Mouse (Mus musculus): Measurements from ENCODE around the gene Chmp6. TPM values are rescaled to one million over a fixed set of nuclear protein-coding genes. Genes with fewer than 3 reads are reported as not detected.

Gene Chmp6
- total and polyA plus RNA-seq, 3 experiments: 8.4 to 53.1 (median 28.5) TPM

DNA sequence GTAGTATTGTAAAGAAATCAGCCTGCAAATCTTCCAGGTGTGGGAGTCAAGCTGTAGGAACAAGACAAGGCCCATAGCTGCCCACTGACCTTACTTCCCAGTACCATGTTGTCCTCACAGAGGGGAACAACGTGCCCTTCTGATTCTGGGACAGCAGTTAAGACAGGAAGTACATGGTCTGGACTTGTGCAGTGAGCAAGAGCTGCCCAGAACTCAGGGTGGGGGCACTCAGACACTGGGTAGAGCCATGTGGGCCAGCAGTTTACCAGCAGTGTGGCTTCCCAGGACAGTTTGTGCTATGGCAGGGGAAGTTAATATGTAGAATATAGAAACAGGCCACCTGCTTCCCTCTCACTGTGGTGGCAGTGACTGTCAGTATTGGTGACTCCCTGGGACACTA is 38.4 kb upstream of the Chmp6 start:
- Histone ChIP-seq H3K27me3 (ENCODE audit: insufficient read depth, low read length) (no peaks in the 10 kb centered on the region), H3K4me1 (ENCODE audit: insufficient read depth, low read depth, low read length) (no peaks in the 10 kb centered on the region), H3K36me3 (replicated peaks) (peaks cover 100% of the 10 kb centered on the region), H3K9me3 (replicated peaks) (no peaks in the 10 kb centered on the region), H3K4me3 (ENCODE audit: low read depth, low read length) (no peak overlapping the region)
- TF ChIP-seq GATA1 (IDR thresholded peaks at IDR 0.05; ENCODE audit: borderline replicate concordance, low read length) (no peak), TAL1 (conservative IDR thresholded peaks at IDR 0.05; ENCODE audit: low read depth, low read length) (no peak), GATA2 (IDR thresholded peaks at IDR 0.05; ENCODE audit: borderline replicate concordance, low read depth, low read length) (no peak), CTCF (IDR thresholded peaks at IDR 0.05; ENCODE audit: low read depth, low read length) (no peak), POLR2AphosphoS5 (IDR thresholded peaks at IDR 0.05; ENCODE audit: insufficient replicate concordance, low read depth, low read length) (no peak)
- DNase-seq (ENCODE audit: low spot score): no peak
- no peak for ATAC-seq (ENCODE audit: extremely low read depth, insufficient number of reproducible peaks, low FRiP score, poor library complexity, severe bottlenecking)

DNA sequence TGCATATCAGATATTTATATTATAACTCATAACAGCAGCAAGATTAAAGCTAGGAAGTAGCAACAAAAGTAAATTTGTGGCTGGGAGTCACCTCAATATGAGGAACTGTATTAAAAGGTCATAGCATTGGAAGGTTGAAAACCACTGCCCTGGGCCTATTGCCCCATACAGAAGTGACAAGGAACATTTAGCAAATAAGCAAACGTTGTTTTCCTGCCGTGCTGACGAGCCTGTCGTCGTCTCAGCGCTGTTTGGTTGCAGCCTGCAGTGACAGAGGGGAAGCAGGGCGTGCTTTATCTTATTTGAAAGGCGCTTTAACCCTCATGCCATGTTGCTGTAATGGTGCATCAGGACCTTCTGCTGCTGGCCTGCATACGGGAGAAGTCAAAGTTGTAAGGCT is 37.6 kb upstream of the Chmp6 start:
- H3K9me3 ChIP-seq (replicated peaks): no peaks in the 10 kb centered on the region
- no peak overlapping the region for H3K4me3 ChIP-seq (ENCODE audit: low read depth, low read length)
- H3K36me3 ChIP-seq (replicated peaks): peaks cover 100% of the 10 kb centered on the region
- no peaks in the 10 kb centered on the region for H3K4me1 ChIP-seq (ENCODE audit: insufficient read depth, low read depth, low read length)
- no peak for TF ChIP-seq POLR2AphosphoS5 (IDR thresholded peaks at IDR 0.05; ENCODE audit: insufficient replicate concordance, low read depth, low read length)
- no peak for TF ChIP-seq TAL1 (conservative IDR thresholded peaks at IDR 0.05; ENCODE audit: low read depth, low read length)
- TF ChIP-seq GATA1 (IDR thresholded peaks at IDR 0.05; ENCODE audit: borderline replicate concordance, low read length): no peak
- no peak for TF ChIP-seq CTCF (IDR thresholded peaks at IDR 0.05; ENCODE audit: low read depth, low read length)
- no peak for TF ChIP-seq GATA2 (IDR thresholded peaks at IDR 0.05; ENCODE audit: borderline replicate concordance, low read depth, low read length)
- H3K27me3 ChIP-seq (ENCODE audit: insufficient read depth, low read length): no peaks in the 10 kb centered on the region
- ATAC-seq (ENCODE audit: extremely low read depth, insufficient number of reproducible peaks, low FRiP score, poor library complexity, severe bottlenecking): no peak
- DNase-seq (ENCODE audit: low spot score): no peak

DNA sequence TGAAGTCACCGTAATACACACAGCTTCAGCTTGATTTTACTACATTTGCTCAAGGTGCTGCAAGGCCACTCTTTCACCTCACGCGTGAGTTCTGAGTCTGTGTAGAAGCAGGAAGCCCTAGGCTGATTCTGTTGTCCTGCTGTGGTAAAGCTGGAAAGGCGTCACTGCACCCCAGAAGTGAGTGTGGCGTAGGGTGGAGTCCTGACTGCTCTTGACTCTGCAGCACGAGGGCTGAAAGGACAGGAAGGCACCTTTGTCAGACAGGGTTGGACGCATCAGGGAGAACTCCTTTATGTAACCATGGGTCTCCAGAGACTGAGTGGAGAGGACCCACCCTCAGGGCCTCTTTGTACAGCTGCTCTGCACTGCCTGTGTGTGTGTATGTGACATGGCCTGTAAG is 36.1 kb upstream of the Chmp6 start:
- Histone ChIP-seq H3K4me3 (ENCODE audit: low read depth, low read length) (no peak overlapping the region), H3K9me3 (replicated peaks) (no peaks in the 10 kb centered on the region), H3K27me3 (ENCODE audit: insufficient read depth, low read length) (no peaks in the 10 kb centered on the region), H3K4me1 (ENCODE audit: insufficient read depth, low read depth, low read length) (0 out of 2 replicates have a peak, but pooled peaks cover 3% of the 10 kb centered on the region), H3K36me3 (replicated peaks) (peaks cover 92% of the 10 kb centered on the region)
- ATAC-seq (ENCODE audit: extremely low read depth, insufficient number of reproducible peaks, low FRiP score, poor library complexity, severe bottlenecking): no peak
- no peak for TF ChIP-seq GATA2 (IDR thresholded peaks at IDR 0.05; ENCODE audit: borderline replicate concordance, low read depth, low read length)
- TF ChIP-seq CTCF (IDR thresholded peaks at IDR 0.05; ENCODE audit: low read depth, low read length): no peak
- no peak for TF ChIP-seq TAL1 (conservative IDR thresholded peaks at IDR 0.05; ENCODE audit: low read depth, low read length)
- TF ChIP-seq POLR2AphosphoS5 (IDR thresholded peaks at IDR 0.05; ENCODE audit: insufficient replicate concordance, low read depth, low read length): no peak
- TF ChIP-seq GATA1 (IDR thresholded peaks at IDR 0.05; ENCODE audit: borderline replicate concordance, low read length): no peak
- DNase-seq (ENCODE audit: low spot score): no peak

DNA sequence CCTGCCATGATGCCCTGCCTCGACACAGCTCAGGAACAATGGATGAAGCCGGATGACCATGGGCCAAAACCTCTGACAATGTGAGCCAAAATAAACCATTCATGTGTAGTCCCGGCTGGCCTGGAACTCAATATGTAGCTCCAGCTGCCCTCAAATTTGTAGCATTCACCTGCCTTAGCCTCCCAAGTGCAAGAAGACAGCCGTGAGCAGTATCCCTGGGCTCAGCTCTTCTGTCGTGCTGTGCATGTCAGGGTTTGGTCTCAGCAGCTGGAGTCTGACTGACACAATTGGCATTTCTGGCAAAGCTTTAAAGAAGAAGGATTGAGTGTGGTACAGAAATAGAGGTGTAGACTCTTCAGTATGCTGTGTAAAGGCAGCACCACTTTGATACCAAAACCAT is 33.7 kb upstream of the Chmp6 start:
- Histone ChIP-seq H3K36me3 (replicated peaks) (peaks cover 91% of the 10 kb centered on the region), H3K9me3 (replicated peaks) (no peaks in the 10 kb centered on the region), H3K4me1 (ENCODE audit: insufficient read depth, low read depth, low read length) (0 out of 2 replicates have a peak, but pooled peaks cover 3% of the 10 kb centered on the region), H3K4me3 (ENCODE audit: low read depth, low read length) (no peak overlapping the region), H3K27me3 (ENCODE audit: insufficient read depth, low read length) (no peaks in the 10 kb centered on the region)
- no peak for DNase-seq (ENCODE audit: low spot score)
- TF ChIP-seq POLR2AphosphoS5 (IDR thresholded peaks at IDR 0.05; ENCODE audit: insufficient replicate concordance, low read depth, low read length) (no peak), CTCF (IDR thresholded peaks at IDR 0.05; ENCODE audit: low read depth, low read length) (no peak), TAL1 (conservative IDR thresholded peaks at IDR 0.05; ENCODE audit: low read depth, low read length) (no peak), GATA1 (IDR thresholded peaks at IDR 0.05; ENCODE audit: borderline replicate concordance, low read length) (no peak), GATA2 (IDR thresholded peaks at IDR 0.05; ENCODE audit: borderline replicate concordance, low read depth, low read length) (no peak)
- no peak for ATAC-seq (ENCODE audit: extremely low read depth, insufficient number of reproducible peaks, low FRiP score, poor library complexity, severe bottlenecking)

DNA sequence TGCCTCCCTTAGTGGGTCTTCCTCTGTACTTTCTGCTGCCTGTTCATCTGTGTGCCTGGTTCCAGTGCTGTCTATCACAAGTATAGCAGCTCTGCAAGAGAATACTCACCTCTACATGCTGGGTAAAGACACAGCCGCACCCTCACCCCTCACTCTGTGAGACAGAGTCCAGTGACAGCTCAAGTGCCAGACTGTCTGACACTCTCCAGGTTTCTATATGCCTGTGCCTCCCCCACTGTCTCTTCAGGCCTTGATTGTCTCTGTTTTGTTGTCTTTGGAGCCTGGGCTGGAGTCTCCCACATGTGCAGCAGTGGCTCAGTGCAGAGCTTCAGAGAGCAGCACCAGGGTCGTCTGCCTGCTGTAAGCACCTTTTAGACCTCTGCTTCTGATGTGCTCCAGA is 29.6 kb upstream of the Chmp6 start:
- 0 out of 2 replicates have a peak, but pooled peaks cover 3% of the 10 kb centered on the region for H3K4me1 ChIP-seq (ENCODE audit: insufficient read depth, low read depth, low read length)
- H3K27me3 ChIP-seq (ENCODE audit: insufficient read depth, low read length): no peaks in the 10 kb centered on the region
- H3K36me3 ChIP-seq (replicated peaks): peaks cover 87% of the 10 kb centered on the region
- no peak for TF ChIP-seq TAL1 (conservative IDR thresholded peaks at IDR 0.05; ENCODE audit: low read depth, low read length)
- no peak for TF ChIP-seq POLR2AphosphoS5 (IDR thresholded peaks at IDR 0.05; ENCODE audit: insufficient replicate concordance, low read depth, low read length)
- no peak for TF ChIP-seq CTCF (IDR thresholded peaks at IDR 0.05; ENCODE audit: low read depth, low read length)
- no peak for TF ChIP-seq GATA1 (IDR thresholded peaks at IDR 0.05; ENCODE audit: borderline replicate concordance, low read length)
- TF ChIP-seq GATA2 (IDR thresholded peaks at IDR 0.05; ENCODE audit: borderline replicate concordance, low read depth, low read length): no peak
- H3K4me3 ChIP-seq (ENCODE audit: low read depth, low read length): no peak overlapping the region
- ATAC-seq (ENCODE audit: extremely low read depth, insufficient number of reproducible peaks, low FRiP score, poor library complexity, severe bottlenecking) (no peak), DNase-seq (ENCODE audit: low spot score) (no peak)
- H3K9me3 ChIP-seq (replicated peaks): no peaks in the 10 kb centered on the region

DNA sequence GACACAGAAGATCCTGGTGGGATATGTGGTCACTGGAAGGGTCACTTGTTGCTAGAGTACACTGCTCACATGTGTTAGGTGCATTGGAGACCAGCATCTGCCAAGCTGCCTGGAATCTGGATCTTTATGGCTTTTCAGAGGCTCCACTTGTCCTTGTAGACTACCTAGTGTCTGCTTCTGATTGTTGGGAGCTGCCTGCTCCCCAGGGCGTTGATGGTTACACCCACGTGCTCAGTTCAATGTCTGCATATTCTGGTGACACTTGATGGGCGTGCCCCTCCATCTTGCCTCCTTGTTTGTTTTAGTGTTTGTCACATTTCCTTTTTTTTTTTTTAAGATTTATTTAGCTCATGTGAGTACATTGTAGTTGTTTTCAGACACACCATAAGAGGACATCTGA is 23.3 kb upstream of the Chmp6 start:
- H3K36me3 ChIP-seq (replicated peaks): peaks cover 97% of the 10 kb centered on the region
- H3K4me3 ChIP-seq (ENCODE audit: low read depth, low read length): no peak overlapping the region
- H3K27me3 ChIP-seq (ENCODE audit: insufficient read depth, low read length): no peaks in the 10 kb centered on the region
- DNase-seq (ENCODE audit: low spot score) (no peak), ATAC-seq (ENCODE audit: extremely low read depth, insufficient number of reproducible peaks, low FRiP score, poor library complexity, severe bottlenecking) (no peak)
- H3K9me3 ChIP-seq (replicated peaks): no peaks in the 10 kb centered on the region
- TF ChIP-seq TAL1 (conservative IDR thresholded peaks at IDR 0.05; ENCODE audit: low read depth, low read length) (no peak), POLR2AphosphoS5 (IDR thresholded peaks at IDR 0.05; ENCODE audit: insufficient replicate concordance, low read depth, low read length) (no peak), GATA2 (IDR thresholded peaks at IDR 0.05; ENCODE audit: borderline replicate concordance, low read depth, low read length) (no peak), CTCF (IDR thresholded peaks at IDR 0.05; ENCODE audit: low read depth, low read length) (no peak), GATA1 (IDR thresholded peaks at IDR 0.05; ENCODE audit: borderline replicate concordance, low read length) (no peak)
- H3K4me1 ChIP-seq (ENCODE audit: insufficient read depth, low read depth, low read length): peaks cover 5% of the 10 kb centered on the region; the same call in 1 of the 2 replicates
